In the genomic region with DNA sequence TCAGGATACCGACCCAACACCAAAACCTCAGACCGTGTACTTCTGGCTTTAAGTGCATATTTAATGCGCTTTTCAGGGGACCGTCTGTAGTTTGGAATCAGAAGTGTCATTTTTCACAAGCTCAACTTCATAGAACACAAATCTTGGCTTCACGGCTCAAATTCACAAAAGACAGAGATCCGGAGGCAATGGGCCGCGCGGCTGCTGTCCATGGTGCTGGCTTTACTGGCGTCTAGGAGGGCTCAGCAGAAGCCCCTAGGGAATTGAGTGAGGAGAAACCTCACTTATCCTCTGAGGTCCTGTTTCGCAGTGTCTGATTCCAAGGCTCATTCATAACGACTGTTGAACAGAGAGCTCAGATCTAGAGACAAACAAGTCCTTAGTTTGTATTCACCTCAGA, we compare ENCODE assay signal across 8 mouse cellular contexts.
DNase-seq lines count a peak whose midpoint lies in the region; ATAC-seq lines count a peak whose summit lies in the region.

No protein-coding gene starts in this region.

- no peak for ATAC-seq in erythroblast, adult 5-6 weeks (replicated peaks; ENCODE audit: low FRiP score, poor library complexity, severe bottlenecking)

- intact Hi-C loops in heart, postnatal 10 days (cut with DNase I), result no loop called here
- intact Hi-C loops in left cerebral cortex, postnatal 25 days (cut with DNase I), result no loop called here

- DNase-seq in heart, postnatal 10 days, result peak; percentile 25 to 61
- no peak for DNase-seq in heart, adult 9 months (ENCODE audit: low spot score in 2 of 2)
- DNase-seq in lung, postnatal 10 days, result peak; percentile 27
- no peak for DNase-seq in lung, adult 18-20 months
- peak; percentile 63 for DNase-seq in ZHBTc4 (ENCODE audit: low read depth, low spot score)
- DNase-seq in forelimb bud, embryonic 11.5 days (ENCODE audit: low read depth, low spot score), result peak; percentile 69
- DNase-seq in left cerebral cortex, postnatal 25 days (ENCODE audit: low spot score in 2 of 2), result no peak

Comparison
In these comparisons a context has a peak if more than half of its experiments do, and no peak if none do; other contexts are left out.
1. DNase-seq: peak in heart, postnatal 10 days (2 of 2), lung, postnatal 10 days (single experiment), ZHBTc4 (single experiment) and forelimb bud, embryonic 11.5 days (single experiment); none in heart, adult 9 months (0 of 2), lung, adult 18-20 months (0 of 2) and left cerebral cortex, postnatal 25 days (0 of 2).